Mouse (Mus musculus) MEL (cell line): ENCODE results near the gene Lhfpl2. TPM values are rescaled to one million over a fixed set of nuclear protein-coding genes. Genes with fewer than 3 reads are reported as not detected.

ENCODE experiments used
- DNase-seq: peaks from one replicate; pipeline ENCODE4 v3.0.0; 2011; ENCODE audit warnings: low read depth, low spot score
- H3K27ac ChIP-seq: 2 replicates; pipeline ENCODE4 v1.5.1; 2012; ENCODE audit warnings: low read depth, mild to moderate bottlenecking, control low read depth, low read length, moderate library complexity; ENCODE audit not compliant: control insufficient read depth
- H3K27me3 ChIP-seq, 2 experiments: fragments of 150-350 bp in 1 of 2; sonication (generic) in 1 of 2; 2 replicates each; pipeline ENCODE4 v1.6.1; 2012; ENCODE audit warnings: low read length in 2 of 2, mild to moderate bottlenecking in 2 of 2, improper control_type of control experiment in 1 of 2, moderate library complexity in 1 of 2; ENCODE audit not compliant: insufficient read depth in 2 of 2, control insufficient read depth in 1 of 2
- H3K36me3 ChIP-seq, 2 experiments: 2 replicates each; pipeline ENCODE4 v1.6.1; 2012 to 2014; ENCODE audit warnings: low read length in 2 of 2, improper control_type of control experiment in 1 of 2, inconsistent platforms in 1 of 2, mild to moderate bottlenecking in 1 of 2; ENCODE audit not compliant: insufficient read depth in 2 of 2, control insufficient read depth in 1 of 2
- H3K4me1 ChIP-seq, 2 experiments: fragments of 150-350 bp in 1 of 2; sonication (generic) in 1 of 2; 2 replicates each; pipeline ENCODE4 v1.6.1; 2012; ENCODE audit warnings: low read length in 2 of 2, improper control_type of control experiment in 1 of 2, mild to moderate bottlenecking in 1 of 2; ENCODE audit not compliant: insufficient read depth in 2 of 2, control insufficient read depth in 1 of 2
- H3K4me3 ChIP-seq, 2 experiments: fragments of 150-350 bp in 1 of 2; sonication (generic) in 1 of 2; 2 replicates each; pipeline ENCODE4 v1.5.1; 2012; ENCODE audit warnings: low read depth in 2 of 2, low read length in 2 of 2, mild to moderate bottlenecking in 2 of 2, moderate library complexity in 2 of 2, control low read depth in 1 of 2, improper control_type of control experiment in 1 of 2; ENCODE audit not compliant: control insufficient read depth in 1 of 2, insufficient read depth in 1 of 2
- H3K79me2 ChIP-seq: 2 replicates; pipeline ENCODE4 v1.6.1; 2012; ENCODE audit warnings: mild to moderate bottlenecking, low read length, moderate library complexity; ENCODE audit not compliant: control insufficient read depth, poor library complexity, insufficient read depth
- H3K9ac ChIP-seq: 2 replicates; pipeline ENCODE4 v1.6.1; 2012; ENCODE audit warnings: low read depth, mild to moderate bottlenecking, control low read depth, low read length, moderate library complexity; ENCODE audit not compliant: control insufficient read depth, poor library complexity, severe bottlenecking
- H3K9me3 ChIP-seq: fragments of 150-350 bp; sonication (generic); replicated peaks from 2 replicates; pipeline ENCODE4 v1.6.1; 2012; ENCODE audit warnings: mild to moderate bottlenecking, low read length, improper control_type of control experiment, moderate library complexity; ENCODE audit not compliant: insufficient read depth
- BHLHE40 ChIP-seq: IDR thresholded peaks from 2 replicates; pipeline ENCODE4 v1.6.1; 2012; ENCODE audit warnings: low read depth, mild to moderate bottlenecking, inconsistent platforms, low read length, improper control_type of control experiment, borderline replicate concordance
- CHD1 ChIP-seq: IDR thresholded peaks from 2 replicates; pipeline ENCODE4 v1.6.1; 2012; ENCODE audit warnings: low read depth, mild to moderate bottlenecking, inconsistent platforms, low read length, improper control_type of control experiment
- CTCF ChIP-seq, 3 experiments: IDR thresholded peaks in 2 of 3; conservative IDR thresholded peaks in 1 of 3; 2 replicates each; pipeline ENCODE4 v1.5.1; 2011 to 2012; ENCODE audit warnings: low read length in 3 of 3, low read depth in 2 of 3, mild to moderate bottlenecking in 2 of 3, improper control_type of control experiment in 1 of 3, inconsistent platforms in 1 of 3, mixed read lengths in 1 of 3, moderate library complexity in 1 of 3; ENCODE audit not compliant: control insufficient read depth in 1 of 3, insufficient read depth in 1 of 3, poor library complexity in 1 of 3, severe bottlenecking in 1 of 3
- E2F4 ChIP-seq: IDR thresholded peaks from 2 replicates; pipeline ENCODE4 v1.6.1; 2011; ENCODE audit warnings: low read depth, low read length, improper control_type of control experiment, borderline replicate concordance
- ELF1 ChIP-seq: IDR thresholded peaks from 2 replicates; pipeline ENCODE4 v1.6.1; 2014; ENCODE audit warnings: low read depth, mild to moderate bottlenecking, inconsistent platforms, low read length, improper control_type of control experiment, moderate library complexity
- EP300 ChIP-seq, 2 experiments: IDR thresholded peaks; 2 replicates each; pipeline ENCODE4 v1.6.1; 2011; ENCODE audit warnings: improper control_type of control experiment in 2 of 2, low read length in 2 of 2, low read depth in 1 of 2, mild to moderate bottlenecking in 1 of 2
- ETS1 ChIP-seq: IDR thresholded peaks from 2 replicates; pipeline ENCODE4 v1.6.1; 2012; ENCODE audit warnings: low read depth, mild to moderate bottlenecking, inconsistent platforms, low read length, improper control_type of control experiment, moderate library complexity
- GABPA ChIP-seq: IDR thresholded peaks from 2 replicates; pipeline ENCODE4 v1.6.1; 2012; ENCODE audit warnings: low read depth, mild to moderate bottlenecking, inconsistent platforms, low read length, improper control_type of control experiment, moderate library complexity
- HCFC1 ChIP-seq: IDR thresholded peaks from 2 replicates; pipeline ENCODE4 v1.6.1; 2012; ENCODE audit warnings: low read depth, mild to moderate bottlenecking, inconsistent platforms, low read length, improper control_type of control experiment, moderate library complexity
- MAFK ChIP-seq: IDR thresholded peaks from 2 replicates; pipeline ENCODE4 v1.6.1; 2011; ENCODE audit warnings: low read depth, mild to moderate bottlenecking, low read length, improper control_type of control experiment, borderline replicate concordance
- MAZ ChIP-seq: IDR thresholded peaks from 2 replicates; pipeline ENCODE4 v1.6.1; 2012; ENCODE audit warnings: low read depth, mild to moderate bottlenecking, inconsistent platforms, low read length, improper control_type of control experiment
- MXI1 ChIP-seq: IDR thresholded peaks from 2 replicates; pipeline ENCODE4 v1.6.1; 2011; ENCODE audit warnings: mild to moderate bottlenecking, low read depth, low read length, improper control_type of control experiment
- MYC ChIP-seq: IDR thresholded peaks from 2 replicates; pipeline ENCODE4 v1.6.1; 2011; ENCODE audit warnings: low read depth, mild to moderate bottlenecking, low read length, improper control_type of control experiment, moderate library complexity
- POLR2AphosphoS5 ChIP-seq: IDR thresholded peaks from 2 replicates; pipeline ENCODE4 v1.6.1; 2012; ENCODE audit warnings: low read depth, borderline replicate concordance, mild to moderate bottlenecking, inconsistent platforms, low read length, moderate library complexity, mixed read lengths
- RAD21 ChIP-seq: IDR thresholded peaks from 2 replicates; pipeline ENCODE4 v1.6.1; 2011; ENCODE audit warnings: mild to moderate bottlenecking, low read depth, low read length, improper control_type of control experiment
- RCOR1 ChIP-seq: IDR thresholded peaks from 2 replicates; pipeline ENCODE4 v1.6.1; 2012; ENCODE audit warnings: low read depth, mild to moderate bottlenecking, inconsistent platforms, low read length, improper control_type of control experiment
- SIN3A ChIP-seq: IDR thresholded peaks from 2 replicates; pipeline ENCODE4 v1.6.1; 2012; ENCODE audit warnings: low read length, improper control_type of control experiment, inconsistent platforms
- USF1 ChIP-seq: IDR thresholded peaks from 2 replicates; pipeline ENCODE4 v1.6.1; 2014; ENCODE audit warnings: low read depth, mild to moderate bottlenecking, inconsistent platforms, low read length, improper control_type of control experiment, moderate library complexity
- ZKSCAN1 ChIP-seq: IDR thresholded peaks from 2 replicates; pipeline ENCODE4 v1.6.1; 2012; ENCODE audit warnings: low read depth, mild to moderate bottlenecking, inconsistent platforms, low read length, improper control_type of control experiment, moderate library complexity
- ZNF384 ChIP-seq: IDR thresholded peaks from 2 replicates; pipeline ENCODE4 v1.6.1; 2012; ENCODE audit warnings: low read depth, mild to moderate bottlenecking, inconsistent platforms, low read length, improper control_type of control experiment
- polyA plus RNA-seq, 2 experiments: library from polyadenylated mRNA; stranded (reverse) in 1 of 2; unstranded in 1 of 2; fragments of >175 nt in 1 of 2; fragments of >200 nt in 1 of 2; gene quantifications; 2 replicates each; pipeline versions ENCODE4 v1.2.1 to v1.2.4; 2012; ENCODE audit warnings: low replicate concordance in 2 of 2, low read depth in 1 of 2; ENCODE audit not compliant: insufficient read length in 2 of 2, insufficient read depth in 1 of 2, missing spikeins in 1 of 2
- total RNA-seq: library from RNA; depleted of rRNA; stranded (reverse); fragments of 300-350 nt; gene quantifications from 2 replicates; pipeline ENCODE4 v1.2.3, GENCODE M21; 2012

The Lhfpl2 gene
- total and polyA plus RNA-seq, 3 experiments: 24.5 to 30.2 TPM; not detected in 1

DNA sequence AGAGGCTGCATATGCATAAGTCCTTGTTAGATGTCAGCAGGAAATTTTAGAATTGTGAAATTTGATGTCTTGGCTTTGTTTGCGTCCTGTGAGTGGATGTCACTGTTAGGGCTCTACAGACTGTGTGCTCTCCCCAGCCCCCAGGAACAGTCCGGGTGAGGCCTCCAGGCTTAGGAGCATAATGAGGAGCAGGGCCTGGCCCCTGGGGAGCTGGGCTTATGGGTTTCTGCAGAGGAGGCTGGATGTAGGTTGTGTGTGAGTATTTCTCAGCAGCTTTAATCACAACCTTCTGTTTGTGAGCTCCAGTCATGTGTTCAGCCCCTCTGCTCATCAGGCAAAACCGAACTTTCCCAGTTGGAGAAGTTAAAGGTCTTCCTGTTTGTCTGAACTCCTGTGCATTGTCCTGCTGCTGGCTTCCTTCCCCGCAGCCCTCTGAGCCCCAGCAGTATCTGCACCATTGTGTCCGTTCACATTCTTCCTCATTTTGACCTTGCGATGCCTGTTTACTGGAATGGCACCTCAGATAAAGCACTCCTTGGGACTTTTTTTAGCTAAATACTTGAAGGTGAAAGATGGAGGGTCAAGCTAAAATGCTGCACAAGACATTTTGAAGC, 101.4 kb downstream of the Lhfpl2 start:
- no peaks in the 10 kb centered on the region for H3K79me2 ChIP-seq
- no peaks in the 10 kb centered on the region; a peak in 1 of 4 replicates for H3K4me1 ChIP-seq
- no peak overlapping the region for H3K9ac ChIP-seq
- no peak overlapping the region for H3K4me3 ChIP-seq
- no peaks in the 10 kb centered on the region for H3K27me3 ChIP-seq
- no peak for DNase-seq
- no peak for TF ChIP-seq BHLHE40
- TF ChIP-seq CHD1: no peak
- TF ChIP-seq CTCF (IDR thresholded peaks at IDR 0.05 in 2 of 3, conservative IDR thresholded peaks at IDR 0.05 in 1 of 3; ENCODE audit: control insufficient read depth in 1 of 3, insufficient read depth in 1 of 3, low read depth in 2 of 3, low read length in 3 of 3, poor library complexity in 1 of 3, severe bottlenecking in 1 of 3): no peak
- no peak for TF ChIP-seq E2F4
- no peak for TF ChIP-seq MYC
- no peak for TF ChIP-seq ELF1
- TF ChIP-seq MAFK: no peak
- no peak for TF ChIP-seq SIN3A
- no peak for TF ChIP-seq USF1
- no peak for TF ChIP-seq RAD21
- no peak for TF ChIP-seq GABPA
- TF ChIP-seq HCFC1: no peak
- H3K36me3 ChIP-seq: no peaks in the 10 kb centered on the region
- no peaks in the 10 kb centered on the region for H3K9me3 ChIP-seq
- H3K27ac ChIP-seq: no peak overlapping the region

- no peaks in the 10 kb centered on the region for H3K36me3 ChIP-seq
- H3K9me3 ChIP-seq: no peaks in the 10 kb centered on the region
- no peak overlapping the region for H3K27ac ChIP-seq
- no peak overlapping the region for H3K9ac ChIP-seq
- H3K4me3 ChIP-seq: no peak overlapping the region
- H3K4me1 ChIP-seq: no peaks in the 10 kb centered on the region; a peak in 1 of 4 replicates
- DNase-seq: no peak
- H3K27me3 ChIP-seq: peaks cover 0 to 1% of the 10 kb centered on the region in 2 experiments; a peak in 1 of 4 replicates
- no peak for TF ChIP-seq SIN3A
- no peak for TF ChIP-seq USF1
- no peak for TF ChIP-seq ETS1
- TF ChIP-seq ZNF384: no peak
- TF ChIP-seq POLR2AphosphoS5: no peak
- TF ChIP-seq MAZ: no peak
- no peak for TF ChIP-seq CTCF (IDR thresholded peaks at IDR 0.05 in 2 of 3, conservative IDR thresholded peaks at IDR 0.05 in 1 of 3; ENCODE audit: control insufficient read depth in 1 of 3, insufficient read depth in 1 of 3, low read depth in 2 of 3, low read length in 3 of 3, poor library complexity in 1 of 3, severe bottlenecking in 1 of 3)
- no peak for TF ChIP-seq ZKSCAN1
- TF ChIP-seq EP300 (IDR thresholded peaks at IDR 0.05; ENCODE audit: low read depth in 1 of 2, low read length in 2 of 2): no peak
- TF ChIP-seq RCOR1: no peak
- no peak for TF ChIP-seq MAFK
- TF ChIP-seq MXI1: no peak
- no peaks in the 10 kb centered on the region for H3K79me2 ChIP-seq
Observed at GRCm38 (mm10) chr13:94159478-94160220, 102.1 kb downstream of the Lhfpl2 start.
